In genomic region chr8:61756971-61757965, GRCm38 (mm10) we compare ENCODE assay signal across 9 mouse cellular contexts.
DNase-seq lines count a peak whose midpoint lies in the region; ATAC-seq lines count a peak whose summit lies in the region.
"Had no signal": no experiment of that assay in that cellular context is flagged by ENCODE, and none has a peak within 500 bp of the region (broad histone marks: within the 10 kb centered on the region; RNA-seq: fewer than 3 reads in every experiment).

No protein-coding gene starts in this region.

- no peaks in the 10 kb centered on the region for H3K36me3 ChIP-seq in forebrain, embryonic 16.5 days (ENCODE audit: control insufficient read depth, insufficient read depth)
- peaks cover 40% of the 10 kb centered on the region for H3K36me3 ChIP-seq in midbrain, embryonic 10.5 days

- DNase-seq in embryo, embryonic 11 days: peak; percentile 44
- no peak for DNase-seq in embryo, embryonic 10.5 days (ENCODE audit: low spot score)
- peak; percentile 83 for DNase-seq in 3134 (ENCODE audit: extremely low read depth, insufficient read length, low spot score)
- DNase-seq in midbrain, embryonic 10.5 days (ENCODE audit: low spot score): no peak
- DNase-seq in left cerebral cortex, postnatal 10 days (ENCODE audit: extremely low spot score in 1 of 2, low spot score in 2 of 2): no peak
- DNase-seq in cerebellum, postnatal 25 days: no peak
- DNase-seq: adrenal gland, postnatal 25 days had no signal

- H3K9ac ChIP-seq in forebrain, embryonic 16.5 days (replicated peaks; ENCODE audit: low read depth, low read length): no peak overlapping the region

- 31% methylated on average over 18 of the region's 18 CpGs for WGBS in forebrain, embryonic 16.5 days
- WGBS in midbrain, embryonic 10.5 days: 55% methylated on average over 18 of the region's 18 CpGs

- no peaks in the 10 kb centered on the region for H3K9me3 ChIP-seq in forebrain, embryonic 16.5 days (ENCODE audit: control insufficient read depth, low read length)
- no peaks in the 10 kb centered on the region for H3K9me3 ChIP-seq in midbrain, embryonic 10.5 days (replicated peaks)

- intact Hi-C loops in left cerebral cortex, postnatal 10 days (cut with DNase I): no loop called here

- no peak overlapping the region for H3K27ac ChIP-seq in forebrain, embryonic 16.5 days (ENCODE audit: low read length)
- H3K27ac ChIP-seq in midbrain, embryonic 10.5 days (replicated peaks): peak overlapping the region; percentile 64

- peak; percentile 39; the same call in 1 of the 2 replicates for ATAC-seq in forebrain, embryonic 16.5 days
- ATAC-seq in CD4-positive, CD25-positive, alpha-beta regulatory T cell, adult 4 months: no peak

- no peak overlapping the region for H3K4me3 ChIP-seq in forebrain, embryonic 16.5 days (replicated peaks; ENCODE audit: low read length)
- peak overlapping the region; percentile 83 for H3K4me3 ChIP-seq in midbrain, embryonic 10.5 days

- H3K27me3 ChIP-seq in forebrain, embryonic 16.5 days (replicated peaks; ENCODE audit: control insufficient read depth, insufficient read depth, low read length): no peaks in the 10 kb centered on the region
- no peaks in the 10 kb centered on the region for H3K27me3 ChIP-seq in midbrain, embryonic 10.5 days (ENCODE audit: low read depth, poor library complexity, severe bottlenecking)

- peak overlapping the region; percentile 28 for H3K4me2 ChIP-seq in forebrain, embryonic 16.5 days (ENCODE audit: low read length)

- peaks cover 23% of the 10 kb centered on the region for H3K4me1 ChIP-seq in forebrain, embryonic 16.5 days (replicated peaks; ENCODE audit: control insufficient read depth, insufficient read depth, low read length)
- H3K4me1 ChIP-seq in midbrain, embryonic 10.5 days: peaks cover 33% of the 10 kb centered on the region

Comparison
In these comparisons a context has a peak if more than half of its experiments do, and no peak if none do; other contexts are left out.
1. DNase-seq: peak in embryo, embryonic 11 days (single experiment) and 3134 (single experiment); none in embryo, embryonic 10.5 days (single experiment), midbrain, embryonic 10.5 days (single experiment), left cerebral cortex, postnatal 10 days (0 of 2) and cerebellum, postnatal 25 days (0 of 2).